Mouse (Mus musculus) splenic B cell, adult 2 months (primary cell): ENCODE results near the gene Htra3.
A peak's percentile ranks its signal among the peaks of the same experiment; 100 is the strongest.

Source experiments
- DNase-seq: peaks from one replicate; pipeline ENCODE4 v3.0.0-alpha.2; 2011; ENCODE audit warnings: low read depth, low spot score
- H3K27me3 ChIP-seq: 2 replicates; pipeline ENCODE4 v1.6.1; 2012; ENCODE audit warnings: mild to moderate bottlenecking, low read length, moderate library complexity, mixed read lengths; ENCODE audit not compliant: control insufficient read depth, poor library complexity, insufficient read depth, severe bottlenecking
- H3K36me3 ChIP-seq: 2 replicates; pipeline ENCODE4 v1.6.1; 2012; ENCODE audit warnings: mild to moderate bottlenecking, low read length, moderate library complexity, mixed read lengths; ENCODE audit not compliant: control insufficient read depth, poor library complexity, insufficient read depth, severe bottlenecking

Gene Htra3

GRCm38 (mm10) chr5:35679256-35680155, at the start of gene Htra3:
TSS of gene Htra3 (minus strand) at chr5:35679782.
- no peaks in the 10 kb centered on the region; the same call in 1 of the 2 replicates for H3K27me3 ChIP-seq
- no peak for DNase-seq
- no peaks in the 10 kb centered on the region for H3K36me3 ChIP-seq

- H3K36me3 ChIP-seq, result no peaks in the 10 kb centered on the region
- H3K27me3 ChIP-seq, result no peaks in the 10 kb centered on the region
- DNase-seq, result peak; percentile 86
Measured at GRCm38 (mm10) chr5:35728957-35729460, 49.4 kb upstream of the Htra3 start.

DNA sequence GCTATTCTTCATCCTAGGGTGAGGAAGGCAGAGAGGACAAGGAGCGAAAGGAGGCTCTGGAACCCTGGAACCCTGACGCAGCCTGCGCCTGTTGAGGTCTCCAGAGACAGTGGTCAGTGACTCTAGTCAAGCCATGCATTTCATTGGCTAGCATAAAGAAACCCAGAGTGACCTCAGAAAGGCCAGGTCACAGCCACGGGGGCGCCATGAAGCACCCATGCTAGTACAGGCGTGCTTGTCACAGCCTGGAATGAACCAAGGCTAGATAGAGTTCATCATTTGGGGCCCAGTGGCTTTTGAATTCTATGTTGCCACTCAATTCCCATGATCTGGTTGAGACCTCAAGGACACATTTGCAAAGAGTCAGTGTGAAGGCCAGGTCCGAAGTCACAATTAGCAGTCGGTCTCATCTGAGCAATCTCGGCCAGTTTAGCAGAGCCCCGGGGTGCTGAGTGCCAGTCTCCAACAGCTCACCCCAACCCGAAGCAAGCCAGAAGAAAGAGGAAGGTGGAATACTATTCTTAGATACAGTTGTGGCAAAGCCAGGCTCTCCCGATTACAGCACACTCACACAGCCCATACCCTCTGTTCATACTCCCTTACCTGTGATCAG, 48.9 kb upstream of the Htra3 start:
- H3K36me3 ChIP-seq, result peaks cover under 1% of the 10 kb centered on the region; the same call in 1 of the 2 replicates
- H3K27me3 ChIP-seq, result no peaks in the 10 kb centered on the region
- no peak for DNase-seq

GRCm38 (mm10) chr5:35727447-35727846, 47.9 kb upstream of the Htra3 start:
- Histone ChIP-seq H3K27me3 (no peaks in the 10 kb centered on the region), H3K36me3 (peaks cover 5% of the 10 kb centered on the region)
- no peak for DNase-seq

DNA sequence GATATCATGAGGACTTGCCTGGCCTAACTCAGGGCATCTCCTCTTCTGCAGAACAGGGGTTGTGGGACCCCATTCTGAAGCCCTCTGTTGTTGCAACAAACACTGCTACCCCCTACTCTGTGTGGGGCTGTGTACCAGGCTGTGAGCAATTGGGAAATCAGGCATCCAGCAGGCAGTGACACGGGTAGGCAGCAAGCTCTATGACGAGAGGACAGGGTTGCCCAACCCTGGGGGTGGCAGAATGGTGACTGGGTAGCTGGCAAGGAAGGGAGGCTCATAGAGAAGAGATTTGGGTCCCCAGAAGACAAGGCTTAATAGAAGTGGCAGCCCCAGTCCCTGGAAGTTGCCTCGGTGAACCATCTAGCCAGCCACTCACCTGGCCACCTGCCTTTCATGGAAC, 46.3 kb upstream of the Htra3 start:
- no peak for DNase-seq
- Histone ChIP-seq H3K27me3 (no peaks in the 10 kb centered on the region), H3K36me3 (peaks cover 9% of the 10 kb centered on the region)

DNA sequence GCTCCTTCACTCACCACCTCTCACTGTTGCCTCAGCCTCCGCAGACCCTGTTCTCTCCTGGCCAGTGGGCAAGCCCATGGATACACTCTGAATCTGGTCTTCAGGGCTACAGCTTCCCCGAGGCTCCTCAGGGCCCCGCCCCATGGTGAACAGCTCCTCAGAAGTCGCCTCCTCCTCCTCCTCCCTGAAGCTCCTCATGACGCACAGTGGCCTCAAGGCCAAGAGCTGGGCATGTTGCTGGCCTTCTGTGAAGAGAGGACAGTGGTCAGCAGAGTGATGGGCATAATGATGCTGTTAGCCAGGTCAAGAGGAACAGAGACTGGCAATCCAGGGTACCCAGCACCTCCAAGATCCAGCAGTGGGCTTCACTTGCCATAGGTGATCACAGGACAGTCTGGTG, 44.3 kb upstream of the Htra3 start:
- Histone ChIP-seq H3K27me3 (no peaks in the 10 kb centered on the region), H3K36me3 (peaks cover 9% of the 10 kb centered on the region)
- DNase-seq, result no peak

DNA sequence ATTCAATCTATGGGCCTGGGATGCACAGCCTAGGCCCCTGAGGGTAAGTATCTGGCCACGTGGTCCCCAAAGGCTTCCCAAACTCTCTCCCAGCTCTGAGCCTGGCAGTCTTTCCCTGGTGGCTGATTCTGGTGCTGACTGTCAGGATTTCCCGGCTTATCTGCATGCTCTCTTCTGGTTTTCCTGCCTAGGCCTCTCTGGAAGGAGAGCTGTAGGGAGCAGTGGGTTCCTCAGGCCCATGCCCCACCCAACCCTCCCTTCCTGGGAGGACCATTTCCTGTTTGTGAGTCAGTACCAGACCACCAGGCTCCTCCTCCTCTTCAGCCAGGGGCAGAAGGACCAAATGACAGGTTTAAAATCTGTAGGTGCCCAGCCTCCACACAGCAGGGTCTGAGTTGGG, 43.1 kb upstream of the Htra3 start:
- no peak for DNase-seq
- H3K36me3 ChIP-seq, result peaks cover 9% of the 10 kb centered on the region
- H3K27me3 ChIP-seq, result no peaks in the 10 kb centered on the region

GRCm38 (mm10) chr5:35721933-35722332, 42.4 kb upstream of the Htra3 start:
- DNase-seq, result no peak
- H3K27me3 ChIP-seq, result no peaks in the 10 kb centered on the region
- H3K36me3 ChIP-seq, result peaks cover 9% of the 10 kb centered on the region

DNA sequence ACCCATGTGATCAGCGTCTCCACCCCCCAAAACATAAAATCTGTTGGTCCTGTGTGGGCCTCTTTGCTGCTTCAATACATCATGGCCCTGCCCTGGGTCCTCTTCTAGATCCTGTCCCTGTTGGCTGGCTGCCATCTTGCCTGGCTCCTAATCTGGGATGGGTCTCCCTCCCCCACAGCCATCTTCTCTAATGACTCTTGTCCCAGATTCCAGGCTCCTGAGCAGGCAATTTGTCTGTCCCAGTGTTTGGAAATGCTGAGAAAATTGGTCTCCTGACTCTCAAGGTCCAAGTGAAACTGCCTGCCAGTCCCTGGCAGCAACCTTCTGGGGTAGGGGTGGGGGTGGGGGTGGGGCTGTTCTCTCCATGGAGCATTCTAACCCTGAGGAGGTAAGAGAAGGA, 40.3 kb upstream of the Htra3 start:
- no peaks in the 10 kb centered on the region for H3K27me3 ChIP-seq
- DNase-seq, result no peak
- H3K36me3 ChIP-seq, result peaks cover 9% of the 10 kb centered on the region

DNA sequence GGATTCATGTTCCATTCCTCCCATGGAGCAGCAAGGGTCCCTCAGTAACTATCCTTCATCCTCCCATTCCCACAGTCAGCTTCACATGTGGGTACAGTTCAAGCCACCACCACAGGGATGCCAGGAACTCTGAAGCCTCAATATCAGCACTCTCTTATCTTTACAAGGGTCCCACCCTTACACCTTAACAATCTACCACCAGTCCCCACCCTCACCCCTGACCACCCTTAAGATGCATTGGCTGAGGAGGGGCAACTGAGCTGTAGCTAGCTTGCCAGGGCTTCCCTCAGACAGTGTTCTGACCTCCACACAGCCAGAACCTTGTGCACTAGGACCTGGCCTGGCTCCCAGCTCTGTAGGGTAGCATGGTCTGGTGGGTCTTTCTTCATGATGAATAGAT, 39.8 kb upstream of the Htra3 start:
- H3K36me3 ChIP-seq, result peaks cover 9% of the 10 kb centered on the region
- no peak for DNase-seq
- no peaks in the 10 kb centered on the region for H3K27me3 ChIP-seq

DNA sequence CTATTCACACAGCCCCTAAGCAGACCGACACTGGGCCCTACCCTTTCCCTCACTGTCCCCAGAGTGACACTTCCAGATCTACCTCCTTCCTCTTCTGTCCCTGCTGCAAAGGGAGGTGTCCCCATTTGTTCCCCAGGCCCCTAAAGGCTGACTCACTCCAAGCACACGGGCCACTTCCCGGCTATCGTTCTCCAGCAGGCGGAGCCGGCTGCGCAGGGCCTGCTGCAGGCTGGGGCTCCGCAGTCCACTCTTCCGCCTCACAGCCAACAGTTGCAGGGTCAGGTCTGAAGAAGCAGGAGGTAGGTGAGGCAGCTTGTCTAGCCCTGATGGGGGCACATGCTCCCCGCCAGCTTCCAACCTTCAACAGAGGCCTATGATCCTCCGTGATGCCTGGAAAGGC, 39.2 kb upstream of the Htra3 start:
- Histone ChIP-seq H3K27me3 (no peaks in the 10 kb centered on the region), H3K36me3 (peaks cover 9% of the 10 kb centered on the region)
- DNase-seq, result no peak

- H3K27me3 ChIP-seq, result no peaks in the 10 kb centered on the region
- DNase-seq, result peak; percentile 47
- H3K36me3 ChIP-seq, result peaks cover 7% of the 10 kb centered on the region
Measured at GRCm38 (mm10) chr5:35717946-35718345, 38.4 kb upstream of the Htra3 start.

- peaks cover 3% of the 10 kb centered on the region; the same call in 1 of the 2 replicates for H3K36me3 ChIP-seq
- no peak for DNase-seq
- no peaks in the 10 kb centered on the region for H3K27me3 ChIP-seq
Measured at GRCm38 (mm10) chr5:35717455-35717854, 37.9 kb upstream of the Htra3 start.

DNA sequence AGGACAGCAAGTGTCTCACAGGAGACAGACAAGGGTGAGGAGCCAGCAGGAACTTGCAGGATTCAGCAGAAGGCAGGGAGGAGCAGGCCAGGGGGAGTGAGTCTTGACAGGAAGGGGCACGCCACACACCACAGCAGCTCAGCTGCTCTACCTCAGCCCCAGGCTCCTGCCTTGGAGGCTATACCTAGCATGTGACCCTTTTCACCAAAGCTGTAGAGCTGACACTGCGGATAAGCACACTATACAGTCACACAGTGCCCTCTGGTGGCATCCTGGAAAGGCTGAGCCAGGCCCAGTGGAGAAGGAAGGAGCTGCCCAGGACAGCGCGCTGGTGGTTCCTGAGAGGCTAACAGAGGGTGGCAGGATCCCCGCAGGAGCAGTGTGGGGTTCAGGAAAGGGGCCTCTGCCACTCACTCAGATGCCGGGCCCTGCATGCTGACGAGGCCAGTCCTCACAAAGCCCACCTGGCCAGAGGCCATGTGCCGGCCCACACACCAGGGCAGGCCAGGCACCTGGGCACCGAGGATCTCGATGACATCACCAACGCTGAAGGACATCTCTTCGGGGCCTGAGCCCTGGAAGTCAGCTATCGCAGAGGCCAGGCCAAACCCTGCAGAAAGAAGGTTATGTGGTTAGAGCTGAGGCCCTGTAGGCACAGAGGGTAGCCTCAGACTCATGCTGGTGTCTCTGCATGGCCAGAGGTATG, 34.2 kb upstream of the Htra3 start:
- Histone ChIP-seq H3K27me3 (no peaks in the 10 kb centered on the region), H3K36me3 (peaks cover 2% of the 10 kb centered on the region; the same call in 1 of the 2 replicates)
- peak; percentile 40 for DNase-seq

DNA sequence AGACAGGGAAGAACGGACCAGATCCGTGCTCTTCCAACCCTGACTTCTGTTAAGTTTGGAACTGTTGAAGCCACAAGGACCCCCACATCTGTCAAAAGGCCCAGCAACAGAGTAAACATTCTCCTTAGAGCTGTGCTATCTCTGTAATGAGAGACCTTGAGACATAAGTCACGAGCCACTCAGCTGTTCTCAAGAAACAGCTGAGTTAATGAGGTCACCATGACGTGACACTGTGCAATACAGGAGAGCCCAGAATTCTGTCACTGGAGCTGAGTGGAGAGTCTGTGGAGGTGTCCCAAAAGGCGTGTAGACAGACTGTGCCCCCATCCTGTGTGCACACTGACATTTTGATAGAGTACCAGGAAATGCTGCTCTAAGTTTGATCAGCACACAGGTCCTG, 32.9 kb upstream of the Htra3 start:
- Histone ChIP-seq H3K27me3 (no peaks in the 10 kb centered on the region), H3K36me3 (peaks cover 2% of the 10 kb centered on the region; the same call in 1 of the 2 replicates)
- no peak for DNase-seq
